Mouse (Mus musculus) heart, postnatal 0 days (tissue): ENCODE results near the gene Ddx56. TPM values are rescaled to one million over a fixed set of nuclear protein-coding genes. Genes with fewer than 3 reads are reported as not detected.

Experiments used
- ATAC-seq: fragments of 200-750 bp; cut with Nextera tagmentation; 2 replicates; pipeline ENCODE4 v1.8.0; 2017; ENCODE audit warnings: low read depth, moderate number of reproducible peaks, moderate library complexity; ENCODE audit not compliant: insufficient read depth
- DNase-seq: peaks from one replicate; pipeline ENCODE4 v3.0.0-alpha.2; 2016; ENCODE audit warnings: low spot score
- H3K27ac ChIP-seq: fragments of 300-500 bp; sonication (generic); 2 replicates; pipeline ENCODE4 v1.5.1; 2014; ENCODE audit warnings: low read depth, mild to moderate bottlenecking
- H3K27me3 ChIP-seq: fragments of 300-500 bp; sonication (generic); 2 replicates; pipeline ENCODE4 v1.6.1; 2014; ENCODE audit warnings: low read length, mixed read lengths; ENCODE audit not compliant: control insufficient read depth, insufficient read depth
- H3K36me3 ChIP-seq: fragments of 300-500 bp; sonication (generic); replicated peaks from 2 replicates; pipeline ENCODE4 v1.6.1; 2014; ENCODE audit warnings: low read length, mixed read lengths; ENCODE audit not compliant: control insufficient read depth, insufficient read depth
- H3K4me1 ChIP-seq: fragments of 300-500 bp; sonication (generic); 2 replicates; pipeline ENCODE4 v1.6.1; 2014; ENCODE audit warnings: antibody characterized with exemption; ENCODE audit not compliant: control insufficient read depth, insufficient read depth
- H3K4me2 ChIP-seq: fragments of 300-500 bp; sonication (generic); 2 replicates; pipeline ENCODE4 v1.6.1; 2014; ENCODE audit warnings: low read depth, mild to moderate bottlenecking, low read length, moderate library complexity
- H3K4me3 ChIP-seq: fragments of 300-500 bp; sonication (generic); 2 replicates; pipeline ENCODE4 v1.5.1; 2014; ENCODE audit warnings: low read depth, low read length
- H3K9ac ChIP-seq: fragments of 300-500 bp; sonication (generic); replicated peaks from 2 replicates; pipeline ENCODE4 v1.6.1; 2014; ENCODE audit warnings: low read depth, low read length, mixed read lengths
- H3K9me3 ChIP-seq: fragments of 300-500 bp; sonication (generic); replicated peaks from 2 replicates; pipeline ENCODE4 v1.6.1; 2016; ENCODE audit warnings: low read length; ENCODE audit not compliant: control insufficient read depth
- CTCF ChIP-seq: IDR thresholded peaks from 2 replicates; pipeline ENCODE4 v1.5.1; 2016; ENCODE audit warnings: antibody characterized with exemption, control low read depth, low read depth
- EP300 ChIP-seq: IDR thresholded peaks from 2 replicates; pipeline ENCODE4 v1.6.1; 2016; ENCODE audit warnings: antibody characterized with exemption, low read depth
- WGBS: fragments of 180-500 bp; shearing (Covaris S2); extraction: QIAGEN DNeasy Blood & Tissue Kit; methylation state at CpG from one replicate; pipeline ENCODE4 v1.1.7; 2014; 5-methylcytosine and 5-hydroxymethylcytosine counted together
- polyA plus RNA-seq: library from polyadenylated mRNA; unstranded; fragments of >200 nt; fragmentation: Nextera tagmentation; extraction: Ambion mirVana; gene quantifications from 2 replicates; pipeline ENCODE4 v1.2.1, GENCODE M21; 2015
- total RNA-seq: library from RNA; depleted of rRNA; stranded (reverse); fragments of >200 nt; gene quantifications from 2 replicates; pipeline ENCODE4 v1.2.3, GENCODE M21; 2014; ENCODE audit warnings: low replicate concordance

The Ddx56 gene
- total and polyA plus RNA-seq, 2 experiments from 2014 or later: 41.4 to 45.5 TPM

DNA sequence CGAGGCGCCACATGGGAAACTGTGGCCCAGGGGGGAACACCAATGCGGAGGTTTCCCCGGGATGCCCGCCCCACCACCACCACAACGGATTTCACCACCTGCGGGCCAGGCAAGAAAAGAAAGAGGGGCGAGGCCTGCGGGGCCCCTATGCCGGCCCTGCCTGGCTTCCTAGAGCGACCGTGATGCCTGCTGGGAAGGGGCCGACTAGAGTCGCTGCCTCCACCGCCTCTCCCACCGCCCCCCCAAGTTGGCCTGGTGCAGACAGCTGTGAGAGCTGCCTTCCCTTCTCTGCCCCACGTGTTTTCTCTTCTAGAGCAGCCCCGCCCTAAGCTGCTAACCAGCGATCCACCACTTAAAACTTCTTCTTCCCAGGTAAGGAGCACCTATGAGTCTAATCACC is 22.9 kb downstream of the Ddx56 start:
- no peak overlapping the region for H3K27ac ChIP-seq
- H3K4me2 ChIP-seq: no peak overlapping the region
- ATAC-seq: no peak
- no peaks in the 10 kb centered on the region for H3K4me1 ChIP-seq
- WGBS: 52% methylated on average over 19 of the region's 19 CpGs
- no peaks in the 10 kb centered on the region for H3K9me3 ChIP-seq
- H3K4me3 ChIP-seq: no peak overlapping the region
- no peaks in the 10 kb centered on the region for H3K36me3 ChIP-seq
- no peak overlapping the region for H3K9ac ChIP-seq
- DNase-seq: no peak
- TF ChIP-seq EP300 (no peak), CTCF (no peak)
- H3K27me3 ChIP-seq: no peaks in the 10 kb centered on the region

- no peak for ATAC-seq
- H3K27me3 ChIP-seq: no peaks in the 10 kb centered on the region
- no peak overlapping the region for H3K27ac ChIP-seq
- H3K4me1 ChIP-seq: no peaks in the 10 kb centered on the region
- no peaks in the 10 kb centered on the region for H3K36me3 ChIP-seq
- no peak for TF ChIP-seq EP300
- TF ChIP-seq CTCF: no peak
- no peak overlapping the region for H3K4me2 ChIP-seq
- DNase-seq: no peak
- H3K9ac ChIP-seq: no peak overlapping the region
- 73% methylated on average over 4 of the region's 4 CpGs for WGBS
- 0 out of 2 replicates have a peak, but pooled peaks cover 3% of the 10 kb centered on the region for H3K9me3 ChIP-seq
- H3K4me3 ChIP-seq: no peak overlapping the region
Observed at GRCm38 (mm10) chr11:6233025-6233424, 34.5 kb downstream of the Ddx56 start.

GRCm38 (mm10) chr11:6230012-6230411 is 37.6 kb downstream of the Ddx56 start, which contains the start of gene Npc1l1:
Npc1l1 (minus strand) TSS chr11:6230143.
- WGBS: 68% methylated on average over 7 of the region's 7 CpGs
- H3K4me1 ChIP-seq: no peaks in the 10 kb centered on the region
- ATAC-seq (no peak), DNase-seq (no peak)
- H3K27ac ChIP-seq: no peak within 1 kb of the TSS
- no peaks in the 10 kb centered on the region for H3K36me3 ChIP-seq
- H3K4me2 ChIP-seq: no peak within 1 kb of the TSS
- H3K9ac ChIP-seq: no peak within 1 kb of the TSS
- TF ChIP-seq CTCF (no peak), EP300 (no peak)
- H3K9me3 ChIP-seq: 0 out of 2 replicates have a peak, but pooled peaks cover 1% of the 10 kb centered on the region
- no peak within 1 kb of the TSS for H3K4me3 ChIP-seq
- no peaks in the 10 kb centered on the region for H3K27me3 ChIP-seq

GRCm38 (mm10) chr11:6224541-6225229 is 42.9 kb downstream of the Ddx56 start:
- no peak for DNase-seq
- H3K9me3 ChIP-seq: no peaks in the 10 kb centered on the region
- H3K27me3 ChIP-seq: no peaks in the 10 kb centered on the region
- no peaks in the 10 kb centered on the region for H3K4me1 ChIP-seq
- H3K27ac ChIP-seq: no peak overlapping the region
- TF ChIP-seq CTCF (no peak), EP300 (no peak)
- no peak overlapping the region for H3K4me2 ChIP-seq
- H3K9ac ChIP-seq: no peak overlapping the region
- H3K36me3 ChIP-seq: no peaks in the 10 kb centered on the region
- H3K4me3 ChIP-seq: no peak overlapping the region
- WGBS: 70% methylated on average over 14 of the region's 14 CpGs
- no peak for ATAC-seq

DNA sequence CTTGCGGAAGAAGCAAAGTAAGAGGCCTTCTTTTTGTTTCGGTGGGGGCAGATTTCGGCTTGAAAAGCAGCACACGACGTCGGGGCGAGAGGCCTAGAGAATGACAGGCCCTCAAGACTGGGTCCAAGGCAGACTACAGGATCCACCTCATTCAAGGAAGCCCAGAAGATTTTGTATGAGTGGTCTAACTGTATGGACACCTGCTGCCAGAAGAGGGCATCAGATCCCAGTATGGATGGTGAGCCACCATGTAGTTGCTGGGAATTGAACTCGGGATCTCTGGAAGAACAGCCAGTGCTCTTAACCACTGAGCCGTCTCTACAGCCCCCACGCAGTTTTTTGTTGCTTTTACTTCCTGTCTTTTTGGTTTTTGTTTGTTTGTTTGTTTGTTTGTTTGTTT is 45.4 kb downstream of the Ddx56 start:
- H3K4me2 ChIP-seq: no peak overlapping the region
- WGBS: 90% methylated on average over 10 of the region's 10 CpGs

DNA sequence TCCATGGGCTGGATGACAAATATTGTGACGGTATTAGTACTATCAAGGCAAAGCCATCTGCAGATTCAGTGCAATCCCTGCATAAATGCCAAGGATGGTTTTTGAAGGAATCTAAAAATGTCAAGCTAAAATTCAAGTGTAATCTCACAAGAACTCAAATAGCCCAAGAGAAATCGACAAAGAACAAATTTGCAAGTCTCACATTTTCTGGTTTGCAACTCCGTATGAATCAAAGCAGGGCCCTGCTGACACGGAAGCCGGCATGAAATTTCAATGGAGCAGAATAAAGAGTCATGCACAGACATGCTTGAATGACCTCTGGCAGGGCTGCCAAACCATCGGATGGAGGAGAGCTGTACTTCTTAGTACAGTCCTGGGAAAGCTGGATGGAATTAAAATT is 47.6 kb downstream of the Ddx56 start:
- ATAC-seq (no peak), DNase-seq (no peak)
- Histone ChIP-seq H3K27me3 (no peaks in the 10 kb centered on the region), H3K9ac (no peak overlapping the region), H3K4me3 (no peak overlapping the region), H3K4me2 (no peak overlapping the region), H3K4me1 (no peaks in the 10 kb centered on the region), H3K9me3 (no peaks in the 10 kb centered on the region), H3K36me3 (no peaks in the 10 kb centered on the region), H3K27ac (no peak overlapping the region)
- TF ChIP-seq CTCF (no peak), EP300 (no peak)
- 79% methylated on average over 6 of the region's 6 CpGs for WGBS

More for the DNA sequence above, 45.4 kb downstream of the Ddx56 start:
- Histone ChIP-seq H3K27me3 (no peaks in the 10 kb centered on the region), H3K4me3 (no peak overlapping the region), H3K9ac (no peak overlapping the region), H3K27ac (no peak overlapping the region), H3K36me3 (no peaks in the 10 kb centered on the region), H3K9me3 (no peaks in the 10 kb centered on the region), H3K4me1 (no peaks in the 10 kb centered on the region)
- TF ChIP-seq CTCF (no peak), EP300 (no peak)
- DNase-seq (no peak), ATAC-seq (no peak)
